Mouse (Mus musculus) adrenal gland, postnatal 0 days (tissue): Measurements from ENCODE around the gene Gls. TPM values are rescaled to one million over a fixed set of nuclear protein-coding genes. Genes with fewer than 3 reads are reported as not detected.

Experiments
- polyA plus RNA-seq: library from polyadenylated mRNA; unstranded; fragments of >200 nt; fragmentation: Nextera tagmentation; extraction: Ambion mirVana; gene quantifications from 2 replicates; pipeline ENCODE4 v1.2.1, GENCODE M21; 2015

Gene Gls
- 11.9 and 13.6 TPM in 2 replicates for polyA plus RNA-seq

DNA sequence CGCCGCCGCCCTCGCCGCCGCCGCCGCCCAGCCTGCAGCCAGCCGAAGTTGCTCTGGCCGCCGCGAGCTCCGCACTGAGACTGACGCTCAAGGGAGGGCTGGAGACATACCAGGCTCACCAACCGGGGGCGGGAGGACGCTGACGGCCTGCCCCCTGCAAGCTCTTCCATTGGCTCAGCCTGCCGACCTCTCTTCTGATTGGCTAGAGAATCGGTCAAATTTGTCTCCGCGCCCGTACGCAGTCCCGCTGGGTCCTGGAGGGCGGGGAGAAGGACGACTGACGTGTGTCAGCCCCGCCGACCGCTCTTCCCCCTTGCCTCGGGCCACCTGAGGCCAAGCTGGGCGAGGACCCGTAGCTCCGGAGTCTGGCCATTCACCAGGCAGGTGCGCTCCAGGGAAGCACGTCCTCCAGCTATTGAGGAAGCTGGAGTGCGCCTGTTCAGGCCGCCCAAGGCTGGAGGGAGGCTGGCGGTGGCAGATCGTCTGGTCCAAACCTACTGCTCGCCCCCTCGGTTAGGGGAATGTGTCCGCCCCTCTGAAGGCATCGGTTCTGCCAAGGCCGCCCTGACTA lies at the start of gene Gls:
Gene Gls, minus strand, starts transcription at position 90 of the 571 bp plus-strand sequence.

DNA sequence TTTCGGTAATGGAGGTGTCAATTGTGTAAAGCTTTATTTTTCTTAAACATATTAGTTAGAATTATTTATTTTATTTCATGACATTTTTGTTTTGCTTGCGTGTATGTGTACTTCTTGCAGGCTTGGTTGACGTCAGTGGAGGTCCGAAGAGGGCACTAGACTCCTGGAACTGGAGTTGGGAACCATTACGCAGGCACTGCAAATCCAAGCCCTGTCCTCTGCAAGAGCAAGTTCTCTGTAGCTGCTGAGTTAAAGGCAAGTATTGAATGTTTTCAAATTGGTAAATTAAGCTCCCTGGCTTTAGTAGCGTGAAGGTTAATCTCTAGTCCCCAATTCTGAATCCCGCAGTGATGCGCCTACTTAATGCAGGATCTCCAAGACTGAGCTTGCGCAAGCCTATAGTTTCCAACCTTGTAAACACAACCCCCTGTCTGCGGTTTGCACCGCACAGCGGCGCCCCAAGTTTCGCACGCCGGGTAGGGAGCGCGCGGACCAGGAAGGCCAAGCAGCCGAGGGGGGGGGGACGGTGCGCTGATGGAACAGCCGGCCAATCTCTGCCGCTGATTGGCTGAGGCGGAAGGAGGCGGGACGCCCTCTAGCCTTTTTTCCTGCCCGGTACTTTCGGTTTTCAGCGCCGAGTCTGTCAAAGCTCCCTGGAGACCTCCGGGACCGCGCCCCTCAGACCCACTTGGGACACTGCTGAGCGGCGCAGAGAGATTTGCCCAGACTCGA lies 114.0 kb downstream of the Gls start, which contains the start of gene Stat1:
Gene Stat1, plus strand, starts transcription at position 581 of the 732 bp plus-strand sequence.

Other genes starting within 250 kb of the Gls start
- 0.39 and 0.88 TPM in 2 replicates for gene Stat4, start 246.1 kb downstream of the Gls start, polyA plus RNA-seq
- gene Stat1, start 113.8 kb downstream of the Gls start, polyA plus RNA-seq, result 29.4 and 67.8 TPM in 2 replicates